Mouse (Mus musculus) heart, postnatal 36 days (tissue): ENCODE results near the gene Phgdh. TPM values are rescaled to one million over a fixed set of nuclear protein-coding genes. Genes with fewer than 3 reads are reported as not detected.

Source experiments
- DNase-seq, 2 experiments: peaks; one replicate each; pipeline ENCODE4 v3.0.0; 2021 to 2022
- intact Hi-C: fragments of 180-260 bp; cut with DNase I; formaldehyde crosslinking; loops from one replicate; pipeline ENCODE4 v1.15.1; 2025
- total RNA-seq, 2 experiments: library from RNA; stranded (reverse); gene quantifications; 2 replicates each; pipeline ENCODE4 v1.2.3; 2021

Phgdh gene
- total RNA-seq, 2 experiments from 2014 or later, result 1.9 to 2.1 TPM

GRCm38 (mm10) chr3:98301761-98302160 is 38.0 kb downstream of the Phgdh start:
- intact Hi-C loops, result no loop called here
- no peak for DNase-seq

GRCm38 (mm10) chr3:98300266-98300665 is 39.5 kb downstream of the Phgdh start:
- intact Hi-C loops, result no loop called here
- DNase-seq, result no peak

- intact Hi-C loops, result no loop called here
- no peak for DNase-seq
Observed at GRCm38 (mm10) chr3:98299391-98300100, 40.2 kb downstream of the Phgdh start.

GRCm38 (mm10) chr3:98295965-98296364 is 43.8 kb downstream of the Phgdh start:
- DNase-seq, result no peak
- intact Hi-C loops, result no loop called here

- intact Hi-C loops, result no loop called here
- no peak for DNase-seq
Observed at GRCm38 (mm10) chr3:98291044-98291443, 48.7 kb downstream of the Phgdh start.

- no peak for DNase-seq
- intact Hi-C loops, result no loop called here
Observed at GRCm38 (mm10) chr3:98283205-98283604, 56.6 kb downstream of the Phgdh start.

- no peak for DNase-seq
- intact Hi-C loops, result no loop called here
Observed at GRCm38 (mm10) chr3:98282422-98282821, 57.4 kb downstream of the Phgdh start.

GRCm38 (mm10) chr3:98280933-98281678 is 58.7 kb downstream of the Phgdh start:
- intact Hi-C loops, result loop anchor here (1.0 kb wide), 1 partner anchor 54 kb away; no protein-coding TSS in a partner anchor
- peak; percentile 66 to 68 for DNase-seq

GRCm38 (mm10) chr3:98280204-98280932 is 59.4 kb downstream of the Phgdh start, which contains the start of gene Hmgcs2:
Gene Hmgcs2 (plus strand): TSS chr3:98280435.
- peak; percentile 69 to 77 for DNase-seq
- intact Hi-C loops, result no loop called here

GRCm38 (mm10) chr3:98279682-98280081 is 60.1 kb downstream of the Phgdh start:
- DNase-seq, result peak in 1 of 2 experiments; percentile 16

GRCm38 (mm10) chr3:98273623-98274398 is 66.0 kb downstream of the Phgdh start:
- no peak for DNase-seq
- intact Hi-C loops, result no loop called here

More at GRCm38 (mm10) chr3:98279682-98280081, 60.1 kb downstream of the Phgdh start:
- intact Hi-C loops, result no loop called here

GRCm38 (mm10) chr3:98267249-98267651 is 72.5 kb downstream of the Phgdh start:
- peak in 1 of 2 experiments; percentile 24 for DNase-seq

More at GRCm38 (mm10) chr3:98267249-98267651, 72.5 kb downstream of the Phgdh start:
- intact Hi-C loops, result no loop called here

Other genes starting within 250 kb of the Phgdh start
- not detected for gene Adam30, start 179.4 kb downstream of the Phgdh start, total RNA-seq
- gene Reg4, start 117.8 kb downstream of the Phgdh start, total RNA-seq, result not detected
- 10 to 100 TPM; 26.0 to 27.1 TPM for gene Hmgcs2, start 59.6 kb downstream of the Phgdh start, total RNA-seq
- 1 to 10 TPM; 5.9 to 6.9 TPM for gene Zfp697, start 42.5 kb upstream of the Phgdh start, total RNA-seq
- not detected for gene Gm4450, start 117.1 kb upstream of the Phgdh start, total RNA-seq
- gene Hsd3b4, start 170.5 kb upstream of the Phgdh start, total RNA-seq, result not detected
- not detected for gene Gm10681, start 248.8 kb upstream of the Phgdh start, total RNA-seq